ENCODE assay signal across 8 mouse cellular contexts in genomic region chr8:95138341-95139050, GRCm38 (mm10). TPM values are rescaled to one million over a fixed set of nuclear protein-coding genes. Genes with fewer than 3 reads are reported as not detected.
A peak's percentile ranks its signal among the peaks of the same experiment; 100 is the strongest.
DNase-seq lines count a peak whose midpoint lies in the region; ATAC-seq and TF ChIP-seq lines count a peak whose summit lies in the region.

No protein-coding gene starts in this region.

- whole genome bisulfite sequencing in heart, embryonic 11.5 days (ENCODE audit: insufficient replicate concordance), result 39% methylated on average over 6 of the region's 6 CpGs
- WGBS in hindbrain, embryonic 12.5 days, result 17% methylated on average over 6 of the region's 6 CpGs
- 35% methylated on average over 6 of the region's 6 CpGs for WGBS in liver, embryonic 14.5 days (ENCODE audit: insufficient replicate concordance)

- no peak for DNase-seq in heart, adult 18-20 months
- no peak for DNase-seq in liver, embryonic 14.5 days (ENCODE audit: low read depth in 3 of 3, low spot score in 3 of 3)
- DNase-seq in left cerebral cortex, adult 9 months (ENCODE audit: low spot score in 2 of 2), result no peak
- DNase-seq in gastrocnemius, adult 8-10 months (ENCODE audit: low spot score in 2 of 2), result no peak

- H3K9me3 ChIP-seq in heart, embryonic 11.5 days (replicated peaks; ENCODE audit: control insufficient read depth, low read length), result no peaks in the 10 kb centered on the region
- H3K9me3 ChIP-seq in hindbrain, embryonic 12.5 days (replicated peaks), result no peaks in the 10 kb centered on the region
- no peaks in the 10 kb centered on the region for H3K9me3 ChIP-seq in liver, embryonic 14.5 days (ENCODE audit: control insufficient read depth, low read length)

- TF ChIP-seq CTCF in liver, embryonic 14.5 days (IDR thresholded peaks at IDR 0.05; ENCODE audit: low read depth), result no peak

- H3K4me2 ChIP-seq in heart, embryonic 11.5 days, result peak overlapping the region; percentile 68
- H3K4me2 ChIP-seq in hindbrain, embryonic 12.5 days (replicated peaks), result peak overlapping the region; percentile 53
- H3K4me2 ChIP-seq in liver, embryonic 14.5 days (ENCODE audit: low read depth), result peak overlapping the region; percentile 50

- H3K27me3 ChIP-seq in heart, embryonic 11.5 days (ENCODE audit: control insufficient read depth, insufficient read depth, low read length), result peaks cover 4% of the 10 kb centered on the region; the same call in 1 of the 2 replicates
- H3K27me3 ChIP-seq in hindbrain, embryonic 12.5 days, result peaks cover 34% of the 10 kb centered on the region
- H3K27me3 ChIP-seq in liver, embryonic 14.5 days (ENCODE audit: control insufficient read depth, insufficient read depth, low read length), result peaks cover 30% of the 10 kb centered on the region

- ATAC-seq in heart, embryonic 11.5 days (replicated peaks; ENCODE audit: insufficient number of reproducible peaks, low FRiP score, low TSS enrichment), result no peak
- peak; percentile 9 for ATAC-seq in hindbrain, embryonic 12.5 days (ENCODE audit: low FRiP score)
- ATAC-seq in liver, embryonic 14.5 days (ENCODE audit: insufficient read depth), result no peak
- no peak for ATAC-seq in activated CD4-positive, CD25-positive, alpha-beta regulatory T cell, adult 4 months

- no peak for TF ChIP-seq EP300 in liver, embryonic 14.5 days (IDR thresholded peaks at IDR 0.05; ENCODE audit: low read depth)

- peak overlapping the region; percentile 12; the same call in 1 of the 2 replicates for H3K4me3 ChIP-seq in heart, embryonic 11.5 days (ENCODE audit: low read depth, low read length)
- peak overlapping the region; percentile 63 for H3K4me3 ChIP-seq in brown adipose tissue, adult 24 weeks (ENCODE audit: insufficient read depth, low read depth, low read length)
- H3K4me3 ChIP-seq in hindbrain, embryonic 12.5 days, result peak overlapping the region; percentile 20
- H3K4me3 ChIP-seq in liver, embryonic 14.5 days (ENCODE audit: insufficient read depth in 1 of 2, low read depth in 2 of 2, low read length in 2 of 2), result peak overlapping the region; percentile 31 to 46

- H3K27ac ChIP-seq in heart, embryonic 11.5 days (ENCODE audit: low read depth, low read length), result no peak overlapping the region
- peak overlapping the region; percentile 56 for H3K27ac ChIP-seq in brown adipose tissue, adult 24 weeks (replicated peaks; ENCODE audit: low read depth, low read length)
- no peak overlapping the region for H3K27ac ChIP-seq in hindbrain, embryonic 12.5 days
- no peak overlapping the region for H3K27ac ChIP-seq in liver, embryonic 14.5 days

- no peak overlapping the region for H3K9ac ChIP-seq in heart, embryonic 11.5 days (ENCODE audit: low read depth, low read length)
- H3K9ac ChIP-seq in hindbrain, embryonic 12.5 days, result no peak overlapping the region
- H3K9ac ChIP-seq in liver, embryonic 14.5 days (replicated peaks), result no peak overlapping the region

- no peaks in the 10 kb centered on the region for H3K36me3 ChIP-seq in heart, embryonic 11.5 days (ENCODE audit: control insufficient read depth, insufficient read depth, low read length)
- H3K36me3 ChIP-seq in hindbrain, embryonic 12.5 days, result no peaks in the 10 kb centered on the region
- no peaks in the 10 kb centered on the region for H3K36me3 ChIP-seq in liver, embryonic 14.5 days (replicated peaks; ENCODE audit: control insufficient read depth, insufficient read depth, low read depth)

- H3K4me1 ChIP-seq in heart, embryonic 11.5 days (ENCODE audit: control insufficient read depth, insufficient read depth, low read length), result peaks cover 29% of the 10 kb centered on the region
- H3K4me1 ChIP-seq in brown adipose tissue, adult 24 weeks (ENCODE audit: control insufficient read depth, insufficient read depth, insufficient read length, low read length), result peaks cover 45% of the 10 kb centered on the region
- peaks cover 42% of the 10 kb centered on the region for H3K4me1 ChIP-seq in hindbrain, embryonic 12.5 days
- peaks cover 0 to 12% of the 10 kb centered on the region in 2 experiments; a peak in 1 of 4 replicates for H3K4me1 ChIP-seq in liver, embryonic 14.5 days (replicated peaks; ENCODE audit: control insufficient read depth in 2 of 2, insufficient read depth in 2 of 2, low read length in 1 of 2)

RNA-seq across cellular contexts. Expression of gene Katnb1, which starts 57.5 kb away (rescaled TPM):
- polyA plus RNA-seq in heart, embryonic 11.5 days (2014; fragmentation: Nextera tagmentation; extraction: Ambion mirVana), result 18.3 and 18.6 TPM in 2 replicates
- 1 to 10 TPM; 4.8 to 5.1 TPM for total RNA-seq in heart, adult 18-20 months (2021)
- polyA plus RNA-seq in brown adipose tissue, adult 24 weeks (2012; ENCODE audit: insufficient read depth, insufficient read length, missing spikeins), result 4.7 and 6.2 TPM in 2 replicates
- polyA plus RNA-seq in hindbrain, embryonic 12.5 days (2016; fragmentation: Nextera tagmentation; extraction: Ambion mirVana), result 36.2 and 39.4 TPM in 2 replicates
- 7.4 and 8.4 TPM in 2 replicates for polyA plus RNA-seq in liver, embryonic 14.5 days (2012; rRNA removed)
- 8.0 and 10.1 TPM in 2 replicates for polyA plus RNA-seq in liver, embryonic 14.5 days (2014; fragmentation: Nextera tagmentation; extraction: Ambion mirVana)
- polyA plus RNA-seq in activated CD4-positive, CD25-positive, alpha-beta regulatory T cell, adult 4 months (2017; shearing (Covaris generic)), result 10 to 100 TPM; 10.8 to 14.4 TPM
- 1 to 10 TPM; 7.0 to 8.9 (median 7.6) TPM for total RNA-seq in gastrocnemius, adult 8-10 months (2022)

Comparison
In these comparisons a context has a peak if more than half of its experiments do, and no peak if none do; other contexts are left out.
1. H3K4me3 ChIP-seq: peak in every context shown above with its lines; median percentile 63 in brown adipose tissue, adult 24 weeks; 38 in liver, embryonic 14.5 days; 20 in hindbrain, embryonic 12.5 days; 12 in heart, embryonic 11.5 days.